Mouse (Mus musculus) heart, embryonic 13.5 days (tissue): ENCODE measurements around the gene Slc48a1. TPM values are rescaled to one million over a fixed set of nuclear protein-coding genes. Genes with fewer than 3 reads are reported as not detected.

ENCODE experiments used
- ATAC-seq: fragments of 200-750 bp; cut with Nextera tagmentation; 2 replicates; pipeline ENCODE4 v1.8.0; 2017; ENCODE audit warnings: moderate TSS enrichment; ENCODE audit not compliant: insufficient number of reproducible peaks, low FRiP score, low TSS enrichment; ENCODE audit errors: extremely low read depth
- H3K27ac ChIP-seq: fragments of 300-500 bp; sonication (generic); replicated peaks from 2 replicates; pipeline ENCODE4 v1.5.1; 2015; ENCODE audit warnings: moderate library complexity, mild to moderate bottlenecking, inconsistent platforms
- H3K27me3 ChIP-seq: fragments of 300-500 bp; sonication (generic); replicated peaks from 2 replicates; pipeline ENCODE4 v1.6.1; 2015; ENCODE audit warnings: mild to moderate bottlenecking, inconsistent platforms
- H3K36me3 ChIP-seq: fragments of 300-500 bp; sonication (generic); 2 replicates; pipeline ENCODE4 v1.6.1; 2015; ENCODE audit warnings: mild to moderate bottlenecking, inconsistent platforms
- H3K4me1 ChIP-seq: fragments of 300-500 bp; sonication (generic); 2 replicates; pipeline ENCODE4 v1.6.1; 2015; ENCODE audit warnings: inconsistent platforms
- H3K4me2 ChIP-seq: fragments of 300-500 bp; sonication (generic); 2 replicates; pipeline ENCODE4 v1.6.1; 2015; ENCODE audit warnings: inconsistent platforms, mild to moderate bottlenecking, moderate library complexity
- H3K4me3 ChIP-seq: fragments of 300-500 bp; sonication (generic); 2 replicates; pipeline ENCODE4 v1.5.1; 2015; ENCODE audit warnings: moderate library complexity, mild to moderate bottlenecking, inconsistent platforms
- H3K9ac ChIP-seq: fragments of 300-500 bp; sonication (generic); 2 replicates; pipeline ENCODE4 v1.6.1; 2015; ENCODE audit warnings: inconsistent platforms, mild to moderate bottlenecking, moderate library complexity
- H3K9me3 ChIP-seq: fragments of 300-500 bp; sonication (generic); 2 replicates; pipeline ENCODE4 v1.6.1; 2016; ENCODE audit warnings: inconsistent platforms
- WGBS: fragments of 180-500 bp; shearing (Covaris S2); methylation state at CpG from one replicate; pipeline ENCODE4 v1.1.7; 2015; ENCODE audit warnings: mixed read lengths; 5-methylcytosine and 5-hydroxymethylcytosine counted together
- polyA plus RNA-seq: library from polyadenylated mRNA; unstranded; fragments of >200 nt; fragmentation: Nextera tagmentation; extraction: Ambion mirVana; gene quantifications from 2 replicates; pipeline ENCODE4 v1.2.1, GENCODE M21; 2015

The Slc48a1 gene
- polyA plus RNA-seq: 70.2 and 70.8 TPM in 2 replicates

DNA sequence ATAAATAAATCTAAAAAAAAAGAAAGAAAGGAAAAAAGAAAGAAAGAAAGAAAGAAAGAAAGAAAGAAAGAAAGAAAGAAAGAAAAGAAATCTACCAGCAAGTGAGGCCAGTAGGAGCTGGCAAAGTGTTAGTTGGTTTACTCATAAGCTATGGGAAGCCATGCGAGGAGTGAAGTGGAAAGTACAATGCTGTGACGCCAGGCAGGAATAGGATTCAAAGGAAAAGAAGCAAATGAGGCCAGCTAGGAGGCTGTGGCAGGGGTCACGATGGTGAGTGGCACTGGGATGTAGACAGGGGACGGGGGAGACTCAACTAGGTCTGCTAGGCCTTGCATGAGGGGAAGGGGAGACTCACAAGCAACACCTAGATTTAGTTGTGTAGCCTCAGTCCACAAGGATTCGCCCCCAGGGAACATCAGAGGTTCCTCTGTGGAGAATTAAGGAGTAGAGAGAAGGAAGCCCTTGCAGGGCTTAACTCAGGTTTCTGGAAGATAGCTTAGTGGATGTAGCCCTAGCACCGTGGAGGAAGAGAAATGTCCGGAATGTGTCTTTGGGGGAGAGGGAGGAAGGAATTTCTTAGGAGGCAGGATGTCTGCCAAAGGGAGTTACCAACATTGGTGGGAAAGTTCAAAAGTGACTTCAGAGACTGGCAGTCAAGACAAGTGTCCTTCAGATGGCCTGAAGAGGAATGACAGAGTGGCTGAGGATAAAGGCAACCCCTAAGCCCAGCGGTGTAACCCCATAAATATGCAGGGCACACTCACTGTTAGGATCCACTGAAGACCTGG, at the start of gene Slc48a1:
Gene Slc48a1, plus strand, starts transcription at position 210 of the 788 bp plus-strand sequence.
- no peaks in the 10 kb centered on the region for H3K9me3 ChIP-seq
- H3K4me1 ChIP-seq: peaks cover 65% of the 10 kb centered on the region
- H3K27ac ChIP-seq: peak within 1 kb of the TSS; percentile 76
- H3K27me3 ChIP-seq: no peaks in the 10 kb centered on the region
- H3K36me3 ChIP-seq: no peaks in the 10 kb centered on the region
- H3K4me3 ChIP-seq: no peak within 1 kb of the TSS
- ATAC-seq: no peak
- WGBS: 46% methylated on average over 8 of the region's 8 CpGs
- H3K9ac ChIP-seq: no peak within 1 kb of the TSS
- no peak within 1 kb of the TSS for H3K4me2 ChIP-seq

DNA sequence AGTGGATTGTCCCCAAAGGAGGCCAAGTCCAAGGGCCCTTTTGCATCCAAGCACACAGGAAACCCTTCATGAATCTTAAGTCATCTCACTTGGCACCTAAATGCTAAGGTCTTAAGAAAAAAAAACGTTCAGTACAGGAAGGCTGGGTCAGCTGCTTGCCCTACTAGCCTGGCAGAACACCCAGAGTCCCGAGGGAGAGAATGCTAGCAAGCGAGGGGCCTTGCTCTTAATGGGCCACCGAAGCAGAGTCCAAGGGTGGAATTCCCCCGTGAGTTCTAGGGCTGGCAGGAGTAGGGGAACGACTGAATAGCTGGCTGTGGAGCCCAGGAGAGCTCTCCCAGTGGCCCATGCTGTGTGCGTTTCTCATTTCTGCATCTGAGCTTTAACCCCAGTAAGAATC, 49.5 kb upstream of the Slc48a1 start:
- no peaks in the 10 kb centered on the region for H3K9me3 ChIP-seq
- 0 out of 2 replicates have a peak, but pooled peaks cover 3% of the 10 kb centered on the region for H3K27me3 ChIP-seq
- no peaks in the 10 kb centered on the region for H3K36me3 ChIP-seq
- WGBS: 57% methylated on average over 7 of the region's 7 CpGs
- H3K27ac ChIP-seq: no peak overlapping the region
- no peak overlapping the region for H3K4me3 ChIP-seq
- no peak overlapping the region for H3K4me2 ChIP-seq
- ATAC-seq: no peak
- no peak overlapping the region for H3K9ac ChIP-seq
- peaks cover 10% of the 10 kb centered on the region for H3K4me1 ChIP-seq

DNA sequence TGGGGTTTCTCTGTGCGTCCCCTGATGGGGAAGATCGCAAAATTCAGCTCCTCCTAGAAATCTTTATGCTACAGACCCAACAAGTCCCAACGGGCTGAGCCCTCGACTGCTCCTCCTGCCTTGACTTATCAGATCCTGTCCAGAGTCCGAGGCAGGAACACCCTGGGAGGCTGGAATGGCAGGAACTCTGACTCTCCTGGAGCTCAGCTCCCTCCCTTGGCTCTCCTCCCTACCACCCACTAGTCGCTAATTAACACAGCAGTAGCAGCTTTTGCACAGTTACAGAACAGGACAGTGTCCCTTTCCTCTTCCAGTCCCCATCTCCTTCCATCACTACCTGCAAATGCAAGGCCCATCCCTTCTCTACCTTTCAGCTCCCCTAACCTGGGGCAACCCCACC, 48.0 kb upstream of the Slc48a1 start:
- no peak for ATAC-seq
- Histone ChIP-seq H3K27me3 (0 out of 2 replicates have a peak, but pooled peaks cover 3% of the 10 kb centered on the region), H3K9ac (no peak overlapping the region), H3K36me3 (no peaks in the 10 kb centered on the region), H3K4me3 (no peak overlapping the region), H3K27ac (no peak overlapping the region), H3K4me1 (peaks cover 10% of the 10 kb centered on the region), H3K4me2 (no peak overlapping the region), H3K9me3 (no peaks in the 10 kb centered on the region)
- WGBS: 36% methylated on average over 6 of the region's 6 CpGs

DNA sequence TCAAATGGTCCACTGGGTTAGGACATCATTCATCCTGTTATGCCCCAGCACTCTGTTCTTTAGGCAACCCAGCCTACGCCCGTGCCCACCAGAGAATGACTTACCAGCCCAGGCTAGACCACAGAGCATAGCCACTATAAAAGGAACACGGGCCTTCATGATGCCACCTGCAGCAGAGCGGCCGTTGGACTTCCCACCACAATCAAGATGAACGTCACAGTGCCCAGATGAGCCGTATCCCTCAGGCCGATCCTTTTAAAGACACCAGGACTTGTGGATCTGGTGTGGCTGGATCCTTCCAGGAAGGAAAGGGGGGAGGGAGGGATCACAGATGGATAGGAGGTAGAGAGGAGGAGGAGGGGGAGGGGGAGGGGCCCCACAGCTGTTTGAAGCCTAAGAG, 47.2 kb upstream of the Slc48a1 start, which contains the start of gene Endou:
Gene Endou, minus strand, starts transcription at position 229 of the 400 bp plus-strand sequence.
- Histone ChIP-seq H3K4me3 (no peak within 1 kb of the TSS), H3K9me3 (no peaks in the 10 kb centered on the region), H3K9ac (no peak within 1 kb of the TSS), H3K27me3 (0 out of 2 replicates have a peak, but pooled peaks cover 3% of the 10 kb centered on the region), H3K36me3 (no peaks in the 10 kb centered on the region), H3K4me1 (peaks cover 10% of the 10 kb centered on the region), H3K27ac (no peak within 1 kb of the TSS), H3K4me2 (no peak within 1 kb of the TSS)
- no peak for ATAC-seq
- 83% methylated on average over 8 of the region's 8 CpGs for WGBS

- H3K36me3 ChIP-seq: no peaks in the 10 kb centered on the region
- ATAC-seq: no peak
- 89% methylated on average over 11 of the region's 11 CpGs for WGBS
- no peak overlapping the region for H3K27ac ChIP-seq
- no peak overlapping the region for H3K4me2 ChIP-seq
- H3K27me3 ChIP-seq: 0 out of 2 replicates have a peak, but pooled peaks cover 3% of the 10 kb centered on the region
- no peak overlapping the region for H3K9ac ChIP-seq
- H3K4me1 ChIP-seq: peaks cover 10% of the 10 kb centered on the region
- H3K4me3 ChIP-seq: no peak overlapping the region
- no peaks in the 10 kb centered on the region for H3K9me3 ChIP-seq
Measured at GRCm38 (mm10) chr15:97731988-97732387, 46.3 kb upstream of the Slc48a1 start.

- no peak for ATAC-seq
- no peak overlapping the region for H3K4me2 ChIP-seq
- H3K36me3 ChIP-seq: 0 out of 2 replicates have a peak, but pooled peaks cover under 1% of the 10 kb centered on the region
- H3K4me1 ChIP-seq: peaks cover 22% of the 10 kb centered on the region
- H3K9me3 ChIP-seq: no peaks in the 10 kb centered on the region
- no peak overlapping the region for H3K27ac ChIP-seq
- no peak overlapping the region for H3K4me3 ChIP-seq
- no peaks in the 10 kb centered on the region for H3K27me3 ChIP-seq
- WGBS: 83% methylated on average over 7 of the region's 7 CpGs
- no peak overlapping the region for H3K9ac ChIP-seq
Measured at GRCm38 (mm10) chr15:97738923-97739322, 39.4 kb upstream of the Slc48a1 start.

- no peak overlapping the region for H3K4me2 ChIP-seq
- 85% methylated on average over 9 of the region's 9 CpGs for WGBS
- peaks cover 34% of the 10 kb centered on the region for H3K4me1 ChIP-seq
- H3K27me3 ChIP-seq: no peaks in the 10 kb centered on the region
- no peak overlapping the region for H3K4me3 ChIP-seq
- no peak overlapping the region for H3K9ac ChIP-seq
- H3K36me3 ChIP-seq: peaks cover 11% of the 10 kb centered on the region; the same call in 1 of the 2 replicates
- no peaks in the 10 kb centered on the region for H3K9me3 ChIP-seq
- no peak overlapping the region for H3K27ac ChIP-seq
- ATAC-seq: no peak
Measured at GRCm38 (mm10) chr15:97740283-97740732, 38.0 kb upstream of the Slc48a1 start.

DNA sequence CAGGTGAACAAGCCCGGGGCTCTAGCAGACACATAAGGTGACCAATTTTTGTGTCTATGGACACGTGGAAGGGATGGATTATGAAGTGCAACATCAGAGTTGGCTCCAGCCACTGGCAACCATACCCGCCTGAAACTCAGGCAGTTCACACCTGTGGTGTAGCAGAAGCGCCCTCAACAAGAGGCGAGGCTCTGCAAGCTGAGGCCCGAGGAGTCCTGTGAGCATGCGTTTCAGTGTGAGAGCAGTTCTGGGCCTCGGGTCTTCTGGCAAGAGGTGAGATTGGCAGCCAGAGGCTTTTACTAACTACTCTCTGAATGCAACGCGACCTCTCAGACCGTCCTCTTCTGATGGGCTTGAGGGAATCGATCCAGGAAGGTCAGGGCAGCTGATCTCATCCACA, 36.7 kb upstream of the Slc48a1 start:
- peaks cover 23% of the 10 kb centered on the region for H3K36me3 ChIP-seq
- no peak overlapping the region for H3K4me3 ChIP-seq
- H3K9me3 ChIP-seq: no peaks in the 10 kb centered on the region
- no peaks in the 10 kb centered on the region for H3K27me3 ChIP-seq
- peaks cover 46% of the 10 kb centered on the region for H3K4me1 ChIP-seq
- no peak overlapping the region for H3K4me2 ChIP-seq
- H3K27ac ChIP-seq: peak overlapping the region; percentile 77
- ATAC-seq: no peak
- 68% methylated on average over 12 of the region's 12 CpGs for WGBS
- H3K9ac ChIP-seq: 0 out of 2 replicates have a peak overlapping the region, but pooled peaks have one; percentile 37

GRCm38 (mm10) chr15:97742074-97742473, 36.2 kb upstream of the Slc48a1 start:
- H3K4me2 ChIP-seq: no peak overlapping the region
- ATAC-seq: no peak
- H3K4me1 ChIP-seq: peaks cover 50% of the 10 kb centered on the region
- peak overlapping the region; percentile 77 for H3K27ac ChIP-seq
- peaks cover 27% of the 10 kb centered on the region for H3K36me3 ChIP-seq
- H3K27me3 ChIP-seq: no peaks in the 10 kb centered on the region
- 0 out of 2 replicates have a peak overlapping the region, but pooled peaks have one; percentile 37 for H3K9ac ChIP-seq
- WGBS: 32% methylated on average over 7 of the region's 7 CpGs
- no peaks in the 10 kb centered on the region for H3K9me3 ChIP-seq
- no peak overlapping the region for H3K4me3 ChIP-seq

DNA sequence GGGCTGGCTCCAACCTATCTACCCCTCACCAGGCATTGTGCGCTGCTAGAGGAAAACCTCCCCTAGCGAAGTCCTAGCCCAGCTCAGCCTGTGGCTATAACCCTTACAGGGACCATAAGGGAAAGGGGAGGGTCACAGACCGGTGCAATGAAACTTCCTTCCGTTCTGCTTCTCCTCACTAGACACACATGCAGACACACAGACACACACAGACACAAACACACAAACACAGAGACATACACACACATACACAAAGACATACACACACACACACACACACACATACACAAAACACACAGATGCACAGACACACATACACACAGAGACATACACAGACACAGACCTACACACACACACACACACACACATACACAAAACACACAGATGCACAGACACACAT, 35.7 kb upstream of the Slc48a1 start:
- Histone ChIP-seq H3K36me3 (peaks cover 31% of the 10 kb centered on the region), H3K27me3 (no peaks in the 10 kb centered on the region), H3K4me3 (no peak overlapping the region), H3K27ac (peak overlapping the region; percentile 77), H3K9me3 (no peaks in the 10 kb centered on the region), H3K4me2 (no peak overlapping the region), H3K4me1 (peaks cover 55% of the 10 kb centered on the region), H3K9ac (0 out of 2 replicates have a peak overlapping the region, but pooled peaks have one; percentile 37)
- ATAC-seq: no peak
- 36% methylated on average over 4 of the region's 4 CpGs for WGBS

GRCm38 (mm10) chr15:97743210-97743609, 35.1 kb upstream of the Slc48a1 start:
- H3K27ac ChIP-seq: no peak overlapping the region
- peaks cover 61% of the 10 kb centered on the region for H3K4me1 ChIP-seq
- H3K9me3 ChIP-seq: no peaks in the 10 kb centered on the region
- no peaks in the 10 kb centered on the region for H3K27me3 ChIP-seq
- H3K4me3 ChIP-seq: no peak overlapping the region
- no peak overlapping the region for H3K9ac ChIP-seq
- WGBS: 81% methylated on average over 5 of the region's 5 CpGs
- ATAC-seq: no peak
- H3K36me3 ChIP-seq: peaks cover 34% of the 10 kb centered on the region
- H3K4me2 ChIP-seq: no peak overlapping the region
